Mouse (Mus musculus) spleen, adult 2 months (tissue): ENCODE results near the gene Arfrp1.

ENCODE experiments used
- CTCF ChIP-seq: fragments of 200-500 bp; IDR thresholded peaks from 2 replicates; pipeline ENCODE4 v1.5.1; 2011; ENCODE audit warnings: mild to moderate bottlenecking, inconsistent platforms; ENCODE audit not compliant: insufficient read depth, insufficient read length, insufficient replicate concordance; ENCODE audit errors: extremely low read depth
- POLR2A ChIP-seq: fragments of 200-500 bp; IDR thresholded peaks from 2 replicates; pipeline ENCODE4 v1.6.1; 2011; ENCODE audit warnings: low read depth, low read length, inconsistent platforms

GRCm38 (mm10) chr2:181379778-181380177, 14.6 kb upstream of the Arfrp1 start, which contains the start of gene Lime1:
- TF ChIP-seq POLR2A (no peak), CTCF (no peak)
